Mouse (Mus musculus): ENCODE data around the gene Synrg.

- TF ChIP-seq POLR2A (IDR thresholded peaks at IDR 0.05; ENCODE audit: borderline replicate concordance, insufficient read depth, low read length) (no peak), CTCF (IDR thresholded peaks at IDR 0.05; ENCODE audit: borderline replicate concordance, insufficient read depth, low read depth, low read length) (no peak)
Observed at GRCm38 (mm10) chr11:84016810-84017508, 52.7 kb downstream of the Synrg start.

Data from cerebellum, adult 2 months (tissue).